Mouse (Mus musculus): ENCODE results near the gene Esr1. TPM values are rescaled to one million over a fixed set of nuclear protein-coding genes. Genes with fewer than 3 reads are reported as not detected.

Gene Esr1
- polyA plus RNA-seq, 1 experiment from 2014 or later, result 0.58 TPM

DNA sequence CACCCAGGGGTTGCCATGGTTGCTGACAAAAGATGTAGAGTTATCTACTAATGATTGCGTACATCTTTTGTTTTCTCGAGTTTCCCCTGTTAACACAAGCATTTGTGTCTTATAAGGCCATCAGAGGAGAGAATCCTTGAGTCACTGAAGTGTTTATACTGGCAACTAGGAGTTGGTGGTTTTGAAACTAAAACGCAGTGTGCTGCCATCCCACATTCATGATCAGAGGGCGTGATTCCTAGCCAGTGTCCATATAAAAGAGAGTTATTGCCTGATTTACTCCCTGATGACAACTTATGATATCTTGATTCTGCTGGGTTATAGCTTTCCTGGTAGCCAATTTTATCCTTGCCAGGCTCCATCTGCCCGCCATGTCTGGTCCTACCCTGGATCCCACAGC is 331.8 kb downstream of the Esr1 start:
- Histone ChIP-seq H3K9me3 (replicated peaks) (no peaks in the 10 kb centered on the region), H3K27ac (no peak overlapping the region), H3K36me3 (no peaks in the 10 kb centered on the region), H3K4me2 (no peak overlapping the region), H3K9ac (no peak overlapping the region), H3K4me3 (no peak overlapping the region), H3K27me3 (no peaks in the 10 kb centered on the region), H3K4me1 (replicated peaks) (no peaks in the 10 kb centered on the region)
- 79% methylated on average over 5 of the region's 5 CpGs for WGBS
- no peak for ATAC-seq (replicated peaks; ENCODE audit: insufficient number of reproducible peaks, insufficient read depth, low FRiP score, low read depth)

DNA sequence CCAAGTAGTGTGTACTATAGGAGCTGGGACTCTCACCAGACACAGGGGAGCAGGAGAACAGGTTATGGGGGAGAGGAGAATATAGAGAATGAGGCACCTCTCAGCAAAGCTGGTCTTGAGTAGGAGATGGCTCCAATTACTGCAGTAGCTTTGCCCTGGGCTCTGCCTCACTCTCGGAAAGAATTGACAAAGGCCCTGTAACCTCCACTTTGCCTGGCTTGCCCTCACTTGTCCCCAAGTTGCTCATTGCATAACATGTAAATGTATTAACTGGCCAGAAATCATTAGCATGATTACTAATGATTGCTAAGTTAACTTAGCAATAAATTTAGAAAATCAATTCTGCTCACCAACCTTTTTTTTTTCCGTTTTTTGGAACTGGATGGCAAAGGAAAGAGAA is 333.3 kb downstream of the Esr1 start:
- Histone ChIP-seq H3K4me2 (no peak overlapping the region), H3K4me3 (no peak overlapping the region), H3K9ac (no peak overlapping the region), H3K27me3 (no peaks in the 10 kb centered on the region), H3K4me1 (replicated peaks) (no peaks in the 10 kb centered on the region), H3K36me3 (no peaks in the 10 kb centered on the region), H3K27ac (no peak overlapping the region), H3K9me3 (replicated peaks) (no peaks in the 10 kb centered on the region)
- ATAC-seq (replicated peaks; ENCODE audit: insufficient number of reproducible peaks, insufficient read depth, low FRiP score, low read depth), result no peak
- WGBS, result 60% methylated on average over 2 of the region's 2 CpGs

DNA sequence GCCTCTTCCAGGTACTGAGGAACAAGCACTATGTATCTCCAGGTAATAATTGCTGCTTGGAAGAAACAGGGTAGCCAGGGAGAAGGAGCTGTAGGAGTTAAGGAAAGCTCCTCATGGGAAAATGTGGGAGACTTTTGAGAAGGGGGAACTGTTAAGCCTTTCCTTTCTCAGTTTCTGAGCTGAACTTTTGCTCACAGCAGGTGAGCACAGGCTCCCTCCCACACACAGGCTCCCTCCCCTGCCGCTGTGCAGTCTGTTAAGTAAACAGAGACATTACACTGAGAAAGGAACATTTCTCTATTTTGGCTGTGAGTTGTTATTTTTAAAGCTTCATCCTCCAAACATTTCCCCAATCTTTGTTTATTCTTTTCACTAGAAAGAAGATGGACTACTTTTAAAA is 354.4 kb downstream of the Esr1 start:
- 25% methylated on average over 1 of the region's 1 CpGs for WGBS
- Histone ChIP-seq H3K27ac (no peak overlapping the region), H3K9ac (no peak overlapping the region), H3K4me1 (replicated peaks) (no peaks in the 10 kb centered on the region), H3K4me2 (no peak overlapping the region), H3K4me3 (no peak overlapping the region), H3K9me3 (replicated peaks) (no peaks in the 10 kb centered on the region), H3K36me3 (no peaks in the 10 kb centered on the region), H3K27me3 (no peaks in the 10 kb centered on the region)
- ATAC-seq (replicated peaks; ENCODE audit: insufficient number of reproducible peaks, insufficient read depth, low FRiP score, low read depth), result no peak

DNA sequence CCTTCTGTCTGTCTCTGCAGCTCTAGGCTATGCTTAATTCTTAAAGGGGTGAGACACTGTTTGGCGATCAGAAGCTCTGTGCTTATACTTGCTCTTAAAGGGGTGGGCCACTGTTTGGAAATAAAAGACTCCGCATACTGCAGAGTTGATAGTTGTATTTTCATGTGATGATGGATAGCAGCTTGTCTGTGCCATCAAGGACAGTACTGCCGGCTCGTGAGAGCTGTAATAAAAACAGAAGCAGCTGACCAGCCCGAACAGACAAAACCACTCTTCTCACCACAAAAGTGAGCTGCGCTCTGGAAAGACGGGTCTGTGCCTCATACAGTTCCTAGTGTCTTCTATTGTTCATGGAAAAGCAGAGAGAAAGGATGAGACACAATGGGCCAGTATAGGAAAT is 359.8 kb downstream of the Esr1 start:
- Histone ChIP-seq H3K9ac (no peak overlapping the region), H3K4me1 (replicated peaks) (no peaks in the 10 kb centered on the region), H3K9me3 (replicated peaks) (no peaks in the 10 kb centered on the region), H3K36me3 (no peaks in the 10 kb centered on the region), H3K27me3 (no peaks in the 10 kb centered on the region), H3K4me3 (no peak overlapping the region), H3K27ac (no peak overlapping the region), H3K4me2 (no peak overlapping the region)
- 71% methylated on average over 7 of the region's 7 CpGs for WGBS
- ATAC-seq (replicated peaks; ENCODE audit: insufficient number of reproducible peaks, insufficient read depth, low FRiP score, low read depth), result no peak

DNA sequence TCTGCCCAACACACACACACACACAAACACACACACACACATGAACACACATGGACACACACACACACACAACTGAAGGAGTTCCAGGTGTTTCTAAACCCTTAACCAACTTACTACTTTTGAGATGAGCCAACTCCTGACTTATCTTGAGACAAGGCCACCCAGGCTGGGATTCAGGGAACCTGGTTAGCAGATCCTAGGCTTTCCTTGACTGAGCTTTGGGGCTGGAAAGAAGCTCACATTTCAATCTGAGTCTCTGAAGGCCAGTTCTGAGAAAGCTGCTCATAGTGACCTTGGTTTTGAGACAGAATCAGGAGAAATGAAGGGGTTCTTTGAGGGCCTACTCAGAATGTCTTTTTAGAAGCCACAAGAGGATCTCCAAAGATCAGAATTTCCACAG is 360.2 kb downstream of the Esr1 start:
- no peak for ATAC-seq (replicated peaks; ENCODE audit: insufficient number of reproducible peaks, insufficient read depth, low FRiP score, low read depth)
- Histone ChIP-seq H3K27ac (no peak overlapping the region), H3K4me2 (no peak overlapping the region), H3K9me3 (replicated peaks) (no peaks in the 10 kb centered on the region), H3K4me3 (no peak overlapping the region), H3K36me3 (no peaks in the 10 kb centered on the region), H3K4me1 (replicated peaks) (no peaks in the 10 kb centered on the region), H3K9ac (no peak overlapping the region), H3K27me3 (no peaks in the 10 kb centered on the region)

DNA sequence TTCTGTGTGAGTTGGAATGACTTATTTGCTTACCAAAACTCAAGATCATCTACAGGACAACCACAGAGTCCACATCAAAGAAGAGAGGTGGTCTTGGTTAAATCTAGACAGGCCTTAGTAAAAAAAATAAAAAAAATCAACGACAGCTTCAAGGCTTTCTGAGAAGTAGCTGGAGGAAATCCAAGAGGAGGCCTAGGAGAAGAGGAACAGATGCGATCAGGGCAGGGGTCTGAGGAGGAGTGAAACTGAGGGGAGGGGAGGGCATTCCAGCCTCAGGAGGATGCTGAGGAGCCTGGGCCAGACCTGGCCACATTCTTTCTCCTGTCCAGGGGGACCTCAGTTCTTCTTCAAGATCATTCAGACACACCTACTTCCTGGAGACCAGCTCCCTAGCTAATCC is 360.6 kb downstream of the Esr1 start:
- no peaks in the 10 kb centered on the region for H3K9me3 ChIP-seq (replicated peaks)
- H3K4me3 ChIP-seq, result no peak overlapping the region
- no peaks in the 10 kb centered on the region for H3K4me1 ChIP-seq (replicated peaks)
- H3K27me3 ChIP-seq, result no peaks in the 10 kb centered on the region
- no peaks in the 10 kb centered on the region for H3K36me3 ChIP-seq
- H3K27ac ChIP-seq, result no peak overlapping the region
- no peak overlapping the region for H3K4me2 ChIP-seq
- WGBS, result 43% methylated on average over 2 of the region's 2 CpGs
- no peak for ATAC-seq (replicated peaks; ENCODE audit: insufficient number of reproducible peaks, insufficient read depth, low FRiP score, low read depth)
- no peak overlapping the region for H3K9ac ChIP-seq

DNA sequence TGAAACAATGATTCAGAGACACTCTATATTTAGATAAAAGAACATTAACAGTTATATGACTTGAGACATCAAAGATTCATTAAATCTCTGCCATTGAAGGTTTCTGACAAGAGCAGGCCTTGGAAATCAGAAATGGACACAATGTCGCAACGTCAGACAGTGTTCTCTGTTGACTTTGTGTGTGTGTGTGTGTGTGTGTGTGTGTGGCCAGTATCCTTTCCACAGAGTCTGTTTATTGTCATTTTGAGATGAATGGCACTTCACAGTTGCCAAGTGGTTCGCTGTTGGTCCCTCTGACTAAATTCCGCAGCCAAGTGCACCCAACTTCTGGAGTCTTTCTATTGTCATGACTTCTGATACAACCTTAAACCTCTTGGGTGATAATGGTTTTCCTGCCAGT is 362.9 kb downstream of the Esr1 start:
- no peak for ATAC-seq (replicated peaks; ENCODE audit: insufficient number of reproducible peaks, insufficient read depth, low FRiP score, low read depth)
- H3K4me1 ChIP-seq (replicated peaks), result no peaks in the 10 kb centered on the region
- no peaks in the 10 kb centered on the region for H3K27me3 ChIP-seq
- no peak overlapping the region for H3K4me3 ChIP-seq
- H3K9me3 ChIP-seq (replicated peaks), result no peaks in the 10 kb centered on the region
- no peak overlapping the region for H3K9ac ChIP-seq
- 57% methylated on average over 4 of the region's 4 CpGs for WGBS
- no peak overlapping the region for H3K27ac ChIP-seq
- H3K36me3 ChIP-seq, result no peaks in the 10 kb centered on the region
- H3K4me2 ChIP-seq, result no peak overlapping the region

DNA sequence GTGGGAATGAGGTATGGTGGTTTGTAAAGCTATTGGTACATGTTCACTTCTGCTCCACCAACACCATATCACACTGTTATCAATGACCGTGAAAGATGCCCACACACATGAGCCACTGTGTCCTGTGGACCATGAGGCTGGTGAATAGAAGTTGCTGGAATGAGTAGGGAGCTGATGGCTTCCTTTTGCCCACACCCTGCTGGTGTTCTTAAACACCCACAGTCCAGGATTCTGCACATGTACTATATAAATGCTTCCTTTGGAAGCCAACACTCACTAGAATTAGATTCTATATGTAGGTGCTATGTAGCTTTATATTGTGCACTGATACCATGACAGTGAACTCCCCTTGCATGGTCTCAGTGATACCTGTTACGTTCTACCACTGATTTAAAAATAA is 365.2 kb downstream of the Esr1 start:
- no peak overlapping the region for H3K9ac ChIP-seq
- H3K9me3 ChIP-seq (replicated peaks), result no peaks in the 10 kb centered on the region
- H3K36me3 ChIP-seq, result no peaks in the 10 kb centered on the region
- no peak overlapping the region for H3K27ac ChIP-seq
- no peak for ATAC-seq (replicated peaks; ENCODE audit: insufficient number of reproducible peaks, insufficient read depth, low FRiP score, low read depth)
- 80% methylated on average over 2 of the region's 2 CpGs for WGBS
- no peak overlapping the region for H3K4me3 ChIP-seq
- no peak overlapping the region for H3K4me2 ChIP-seq
- no peaks in the 10 kb centered on the region for H3K4me1 ChIP-seq (replicated peaks)
- no peaks in the 10 kb centered on the region for H3K27me3 ChIP-seq

DNA sequence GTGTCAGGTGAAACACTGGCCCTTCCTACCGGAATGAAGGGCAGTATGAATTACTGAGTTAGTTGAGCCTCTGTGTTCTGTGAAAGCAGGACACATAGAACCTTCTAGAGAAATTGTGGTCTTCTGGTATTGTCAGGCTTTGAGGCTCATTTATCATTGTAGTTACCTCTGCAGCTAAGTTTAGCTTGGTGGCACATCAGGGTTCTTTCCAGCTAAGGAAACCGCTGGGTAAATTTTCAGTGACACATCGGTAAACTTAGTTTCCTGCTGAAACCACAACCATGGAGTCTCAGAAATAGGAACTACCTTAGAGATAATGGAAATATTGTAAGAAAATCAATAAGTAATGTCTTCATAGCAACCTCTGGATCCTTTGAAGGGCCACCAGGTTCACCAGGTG is 366.0 kb downstream of the Esr1 start:
- Histone ChIP-seq H3K27ac (no peak overlapping the region), H3K9ac (no peak overlapping the region), H3K9me3 (replicated peaks) (no peaks in the 10 kb centered on the region), H3K36me3 (no peaks in the 10 kb centered on the region), H3K4me3 (no peak overlapping the region), H3K4me2 (no peak overlapping the region), H3K4me1 (replicated peaks) (no peaks in the 10 kb centered on the region), H3K27me3 (no peaks in the 10 kb centered on the region)
- no peak for ATAC-seq (replicated peaks; ENCODE audit: insufficient number of reproducible peaks, insufficient read depth, low FRiP score, low read depth)
- WGBS, result 79% methylated on average over 3 of the region's 3 CpGs

DNA sequence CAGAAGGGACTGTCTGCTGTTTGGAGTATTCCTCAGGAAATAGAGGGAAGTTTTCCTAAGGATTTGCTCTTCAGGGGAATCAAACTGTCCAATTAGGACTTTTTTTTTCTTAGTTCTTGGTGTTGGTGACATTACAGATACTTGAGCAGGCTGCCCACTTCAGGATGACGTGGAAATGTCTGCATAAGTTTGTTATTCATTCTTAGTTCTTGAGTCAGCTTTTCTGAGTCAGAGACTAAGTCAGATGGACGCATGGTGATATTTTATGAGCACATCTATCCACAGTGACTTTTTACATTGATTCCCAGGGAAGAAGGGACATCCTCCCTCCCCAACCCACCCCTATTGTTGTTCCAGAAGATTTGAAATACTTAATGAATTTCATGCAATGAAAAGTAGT is 372.5 kb downstream of the Esr1 start:
- H3K4me1 ChIP-seq (replicated peaks), result no peaks in the 10 kb centered on the region
- no peaks in the 10 kb centered on the region for H3K27me3 ChIP-seq
- H3K36me3 ChIP-seq, result no peaks in the 10 kb centered on the region
- no peak overlapping the region for H3K4me3 ChIP-seq
- ATAC-seq (replicated peaks; ENCODE audit: insufficient number of reproducible peaks, insufficient read depth, low FRiP score, low read depth), result no peak
- no peak overlapping the region for H3K27ac ChIP-seq
- H3K9ac ChIP-seq, result no peak overlapping the region
- H3K4me2 ChIP-seq, result no peak overlapping the region
- WGBS, result 59% methylated on average over 2 of the region's 2 CpGs
- no peaks in the 10 kb centered on the region for H3K9me3 ChIP-seq (replicated peaks)

DNA sequence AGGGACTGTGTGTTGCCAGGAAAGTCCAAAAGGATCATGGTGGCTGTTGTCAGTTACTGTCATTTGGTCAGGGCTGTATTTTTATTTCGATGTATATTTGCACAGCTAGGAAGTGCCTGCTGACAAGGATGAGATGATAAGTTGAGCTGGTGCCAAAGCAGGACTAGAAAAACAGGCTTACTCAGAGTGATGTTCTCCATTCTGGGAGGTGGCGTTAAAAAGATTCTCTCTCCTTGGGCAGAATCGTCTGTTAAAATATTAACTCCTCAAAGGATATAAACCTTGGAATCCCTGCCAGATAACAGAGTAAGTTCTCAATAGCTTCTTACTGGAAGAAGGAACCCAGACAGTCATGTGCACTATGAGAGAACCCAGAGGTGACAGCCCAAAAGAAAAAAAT is 382.4 kb downstream of the Esr1 start:
- no peak for ATAC-seq (replicated peaks; ENCODE audit: insufficient number of reproducible peaks, insufficient read depth, low FRiP score, low read depth)
- Histone ChIP-seq H3K27ac (no peak overlapping the region), H3K9ac (no peak overlapping the region), H3K4me2 (no peak overlapping the region), H3K9me3 (replicated peaks) (no peaks in the 10 kb centered on the region), H3K4me3 (no peak overlapping the region), H3K4me1 (replicated peaks) (0 out of 2 replicates have a peak, but pooled peaks cover 2% of the 10 kb centered on the region), H3K36me3 (no peaks in the 10 kb centered on the region), H3K27me3 (no peaks in the 10 kb centered on the region)
- WGBS, result 38% methylated on average over 3 of the region's 3 CpGs

DNA sequence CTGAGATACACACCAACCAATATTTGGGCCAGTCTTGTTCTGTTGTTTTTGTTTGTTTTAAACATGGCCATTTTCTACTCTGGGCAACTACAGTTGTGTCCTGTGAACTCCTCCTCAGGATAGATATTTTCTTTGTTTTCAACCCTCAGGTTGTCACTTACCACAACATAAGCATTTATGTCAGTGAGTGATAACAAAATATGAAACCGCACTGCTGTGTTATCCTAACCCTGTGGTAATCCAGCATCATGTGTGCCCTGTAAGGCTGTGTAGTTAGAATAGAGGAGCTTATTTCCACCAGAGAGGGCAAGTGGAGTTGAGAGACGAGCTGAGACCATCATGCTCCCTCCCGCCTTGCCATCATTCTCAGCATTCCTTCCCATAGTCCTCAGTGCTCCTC is 385.2 kb downstream of the Esr1 start:
- Histone ChIP-seq H3K9ac (no peak overlapping the region), H3K36me3 (no peaks in the 10 kb centered on the region), H3K27ac (no peak overlapping the region), H3K4me3 (no peak overlapping the region), H3K4me1 (replicated peaks) (0 out of 2 replicates have a peak, but pooled peaks cover 2% of the 10 kb centered on the region), H3K4me2 (no peak overlapping the region), H3K9me3 (replicated peaks) (no peaks in the 10 kb centered on the region), H3K27me3 (no peaks in the 10 kb centered on the region)
- 78% methylated on average over 3 of the region's 3 CpGs for WGBS
- ATAC-seq (replicated peaks; ENCODE audit: insufficient number of reproducible peaks, insufficient read depth, low FRiP score, low read depth), result no peak

Data from heart, embryonic 15.5 days (tissue).